Mouse (Mus musculus): Measurements from ENCODE around the gene Myo6.

DNA sequence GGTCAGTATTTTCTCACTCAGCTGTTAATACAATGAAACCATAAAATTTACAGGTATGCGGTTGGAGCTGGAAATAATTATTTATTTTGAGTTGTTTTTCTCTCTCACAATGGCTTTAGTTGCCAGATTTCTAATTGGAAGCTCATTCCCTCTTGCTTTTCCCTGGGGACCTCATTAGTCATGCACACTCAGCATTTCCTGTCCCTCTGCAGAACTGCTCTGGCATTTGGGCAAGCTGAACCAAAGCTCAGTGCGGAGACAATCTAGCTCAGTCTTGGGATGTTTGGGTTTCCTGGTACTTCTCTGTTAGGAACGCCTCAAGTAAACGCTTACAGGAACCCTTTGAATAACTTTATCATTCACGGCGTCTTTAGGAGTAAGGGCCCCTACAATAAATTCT is 76.9 kb downstream of the Myo6 start:
- TF ChIP-seq CTCF (IDR thresholded peaks at IDR 0.05; ENCODE audit: borderline replicate concordance, insufficient read depth, low read length), result no peak
- no peak for TF ChIP-seq POLR2A (IDR thresholded peaks at IDR 0.05; ENCODE audit: low read depth, low read length)

Measured in embryonic fibroblast, embryonic 13.5 days (primary cell).